Mouse (Mus musculus) monocyte, adult 59 days (primary cell): ENCODE measurements around the gene Pirb. TPM values are rescaled to one million over a fixed set of nuclear protein-coding genes. Genes with fewer than 3 reads are reported as not detected.

Source experiments
- total RNA-seq, 2 experiments: library from RNA; stranded (reverse); gene quantifications; one replicate each; pipeline ENCODE4 v1.2.4; 2023

Pirb gene
- total RNA-seq = 100 to 1,000 TPM; 343 to 375 TPM

GRCm38 (mm10) chr7:3720268-3720667 lies at the start of gene Pirb:
Gene Pirb (minus strand): TSS chr7:3720391.

GRCm38 (mm10) chr7:3703879-3704441 lies 16.2 kb downstream of the Pirb start, which contains the start of gene Rps9:
Gene Rps9 (plus strand): TSS chr7:3703993.

GRCm38 (mm10) chr7:3692987-3693808 lies 27.0 kb downstream of the Pirb start, which contains the start of gene Mboat7:
Gene Mboat7 (minus strand): TSS chr7:3693523.

GRCm38 (mm10) chr7:3692382-3692986 lies 27.7 kb downstream of the Pirb start, which contains the start of gene Tsen34:
Gene Tsen34 (plus strand): TSS chr7:3692863.

GRCm38 (mm10) chr7:3677342-3677741 lies 42.8 kb downstream of the Pirb start, which contains the start of gene Tmc4:
Gene Tmc4 (minus strand): TSS chr7:3677553.

GRCm38 (mm10) chr7:3665215-3666114 lies 54.7 kb downstream of the Pirb start, which contains the start of gene Leng1:
Gene Leng1 (minus strand): TSS chr7:3665840.

Other genes with a start within 250 kb of the Pirb start
- gene Tarm1, start 217.8 kb downstream of the Pirb start, total RNA-seq = 1 to 10 TPM; 3.9 to 9.3 TPM
- gene Oscar, start 104.2 kb downstream of the Pirb start, total RNA-seq = not detected
- 100 to 1,000 TPM; 329 to 362 TPM for gene Ndufa3, start 103.0 kb downstream of the Pirb start, total RNA-seq
- 10 to 100 TPM; 21.3 to 26.8 TPM for gene Tfpt, start 90.5 kb downstream of the Pirb start, total RNA-seq
- 10 to 100 TPM; 30.8 to 31.8 TPM for gene Prpf31, start 90.4 kb downstream of the Pirb start, total RNA-seq
- 100 to 1,000 TPM in 1 of 2 experiments, 10 to 100 TPM in 1; 93.9 to 100 TPM for gene Cnot3, start 75.1 kb downstream of the Pirb start, total RNA-seq
- 1 to 10 TPM; 6.4 to 9.4 TPM for gene Leng1, start 54.6 kb downstream of the Pirb start, total RNA-seq
- gene Tmc4, start 42.8 kb downstream of the Pirb start, total RNA-seq = 1 to 10 TPM; 6.4 to 6.8 TPM
- 10 to 100 TPM; 35.3 to 42.7 TPM for gene Tsen34, start 27.5 kb downstream of the Pirb start, total RNA-seq
- 100 to 1,000 TPM; 103 to 105 TPM for gene Mboat7, start 26.9 kb downstream of the Pirb start, total RNA-seq
- 1,000 to 10,000 TPM; 1,985 to 2,114 TPM for gene Rps9, start 16.4 kb downstream of the Pirb start, total RNA-seq
- gene Gm15448, start 105.3 kb upstream of the Pirb start, total RNA-seq = 10 to 100 TPM; 70.0 to 75.3 TPM
- 100 to 1,000 TPM in 1 of 2 experiments, 10 to 100 TPM in 1; 87.0 to 101 TPM for gene Pira2, start 124.7 kb upstream of the Pirb start, total RNA-seq
- gene Gm14548, start 177.7 kb upstream of the Pirb start, total RNA-seq = 10 to 100 TPM; 51.8 to 62.5 TPM
- 10 to 100 TPM; 67.7 to 86.9 TPM for gene Lilra6, start 195.1 kb upstream of the Pirb start, total RNA-seq